Mouse (Mus musculus) heart, adult 2 months (tissue): ENCODE results near the gene S100a3. TPM values are rescaled to one million over a fixed set of nuclear protein-coding genes. Genes with fewer than 3 reads are reported as not detected.

Source experiments
- DNase-seq, 2 experiments: peaks; one replicate each; pipeline ENCODE4 v3.0.0; 2021
- H3K27ac ChIP-seq: fragments of 200-600 bp; 2 replicates; pipeline ENCODE4 v1.8.1; 2022
- H3K27me3 ChIP-seq: fragments of 200-500 bp; 2 replicates; pipeline ENCODE4 v1.6.1; 2012; ENCODE audit warnings: mild to moderate bottlenecking, low read length, inconsistent platforms, mixed read lengths; ENCODE audit not compliant: control insufficient read depth, insufficient read depth
- H3K36me3 ChIP-seq: fragments of 200-500 bp; 2 replicates; pipeline ENCODE4 v1.6.1; 2012; ENCODE audit warnings: low read length, inconsistent platforms; ENCODE audit not compliant: control insufficient read depth, insufficient read depth
- H3K4me1 ChIP-seq: fragments of 200-500 bp; 2 replicates; pipeline ENCODE4 v1.6.1; 2011; ENCODE audit warnings: low read length; ENCODE audit not compliant: control insufficient read depth, insufficient read depth
- H3K4me3 ChIP-seq: fragments of 200-600 bp; 2 replicates; pipeline ENCODE4 v1.8.1; 2022
- H3K79me2 ChIP-seq: fragments of 200-500 bp; replicated peaks from 2 replicates; pipeline ENCODE4 v1.6.1; 2012; ENCODE audit warnings: mild to moderate bottlenecking, inconsistent platforms, low read length, moderate library complexity, mixed read lengths; ENCODE audit not compliant: control insufficient read depth, insufficient read depth
- H3K9ac ChIP-seq: fragments of 200-500 bp; 2 replicates; pipeline ENCODE4 v1.6.1; 2012; ENCODE audit warnings: low read depth, mild to moderate bottlenecking, control low read depth, inconsistent platforms, low read length, mixed read lengths
- CTCF ChIP-seq: fragments of 200-600 bp; IDR thresholded peaks from 2 replicates; pipeline ENCODE4 v1.8.1; 2022; ENCODE audit warnings: antibody characterized with exemption, mild to moderate bottlenecking, moderate library complexity
- EP300 ChIP-seq: fragments of 200-500 bp; IDR thresholded peaks from 2 replicates; pipeline ENCODE4 v1.6.1; 2011; ENCODE audit warnings: low read depth, low read length, control low read depth; ENCODE audit not compliant: insufficient read depth
- POLR2A ChIP-seq: fragments of 200-500 bp; IDR thresholded peaks from 2 replicates; pipeline ENCODE4 v1.6.1; 2011; ENCODE audit warnings: mild to moderate bottlenecking, low read depth, low read length, control low read depth; ENCODE audit not compliant: insufficient read depth
- WGBS: fragments of 180-500 bp; shearing (Covaris S2); methylation state at CpG from one replicate; pipeline ENCODE4 v1.1.7; 2018; 5-methylcytosine and 5-hydroxymethylcytosine counted together
- intact Hi-C: fragments of 180-260 bp; cut with DNase I; formaldehyde crosslinking; loops from one replicate; pipeline ENCODE4 v1.15.1; 2025
- polyA plus RNA-seq: library from polyadenylated mRNA; depleted of rRNA; stranded (reverse); fragments of >200 nt; gene quantifications from 2 replicates; pipeline ENCODE4 v1.2.3, GENCODE M21; 2012
- total RNA-seq, 2 experiments: library from RNA; stranded (reverse); gene quantifications; 2 replicates each; pipeline ENCODE4 v1.2.3; 2021

The S100a3 gene
- total and polyA plus RNA-seq, 3 experiments, result 0.37 TPM; not detected in 2

DNA sequence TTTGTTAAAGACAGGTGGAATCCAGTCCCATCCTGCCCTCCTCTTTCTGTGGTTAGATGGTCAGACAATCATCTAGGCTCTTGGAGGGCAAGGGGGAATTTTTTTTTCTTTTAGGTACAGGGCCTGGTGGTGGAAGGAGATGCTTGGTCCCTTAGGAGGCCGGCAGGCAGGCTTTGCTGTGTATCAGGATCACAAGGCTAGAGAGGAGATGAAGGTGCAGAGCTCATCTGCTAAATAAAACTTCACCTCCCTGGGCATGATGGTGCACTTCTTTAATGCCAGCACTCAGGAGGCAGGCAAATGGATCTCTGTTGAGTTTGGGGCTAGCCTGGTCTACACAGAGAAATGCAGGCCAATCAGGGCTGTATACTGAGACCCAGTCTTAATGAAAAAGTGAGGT lies 55.5 kb downstream of the S100a3 start:
- H3K4me3 ChIP-seq, result no peak overlapping the region
- intact Hi-C loops, result loop anchor here (1.0 to 10.0 kb wide), 4 partner anchors 31 to 201 kb away; partner anchors contain the start of gene Snapin
- peaks cover 3% of the 10 kb centered on the region; the same call in 1 of the 2 replicates for H3K4me1 ChIP-seq
- H3K79me2 ChIP-seq, result no peaks in the 10 kb centered on the region
- no peaks in the 10 kb centered on the region for H3K36me3 ChIP-seq
- TF ChIP-seq EP300 (no peak), CTCF (no peak), POLR2A (no peak)
- WGBS, result 38% methylated on average over 1 of the region's 1 CpGs
- no peak for DNase-seq
- no peak overlapping the region for H3K27ac ChIP-seq
- H3K9ac ChIP-seq, result no peak overlapping the region
- no peaks in the 10 kb centered on the region for H3K27me3 ChIP-seq

- intact Hi-C loops, result loop anchor here (10.0 kb wide), 1 partner anchor 203 kb away; no protein-coding TSS in a partner anchor
- TF ChIP-seq EP300, result no peak
- no peak for TF ChIP-seq POLR2A
- peak; percentile 53 for TF ChIP-seq CTCF
- no peak overlapping the region for H3K9ac ChIP-seq
- H3K27ac ChIP-seq, result no peak overlapping the region
- no peaks in the 10 kb centered on the region for H3K36me3 ChIP-seq
- H3K4me3 ChIP-seq, result no peak overlapping the region
- WGBS, result 14% methylated on average over 1 of the region's 1 CpGs
- no peaks in the 10 kb centered on the region for H3K79me2 ChIP-seq
- DNase-seq, result no peak
- peaks cover 2% of the 10 kb centered on the region; the same call in 1 of the 2 replicates for H3K4me1 ChIP-seq
- no peaks in the 10 kb centered on the region for H3K27me3 ChIP-seq
These were observed 57.2 kb downstream of the S100a3 start for GRCm38 (mm10) chr3:90617586-90617985.

- intact Hi-C loops, result no loop called here
- no peak overlapping the region for H3K4me3 ChIP-seq
- WGBS, result 42% methylated on average over 7 of the region's 7 CpGs
These were observed 61.2 kb downstream of the S100a3 start for GRCm38 (mm10) chr3:90621552-90621951.

GRCm38 (mm10) chr3:90623435-90624071 lies 63.2 kb downstream of the S100a3 start:
- WGBS, result 14% methylated on average over 2 of the region's 2 CpGs
- intact Hi-C loops, result no loop called here
- no peaks in the 10 kb centered on the region for H3K79me2 ChIP-seq
- TF ChIP-seq CTCF (no peak), EP300 (no peak), POLR2A (no peak)
- H3K4me3 ChIP-seq, result no peak overlapping the region
- no peak overlapping the region for H3K27ac ChIP-seq
- no peaks in the 10 kb centered on the region for H3K27me3 ChIP-seq
- H3K36me3 ChIP-seq, result no peaks in the 10 kb centered on the region
- peaks cover 2% of the 10 kb centered on the region for H3K4me1 ChIP-seq
- H3K9ac ChIP-seq, result no peak overlapping the region
- DNase-seq, result peak; percentile 68 to 72

More at GRCm38 (mm10) chr3:90621552-90621951, 61.2 kb downstream of the S100a3 start:
- Histone ChIP-seq H3K79me2 (no peaks in the 10 kb centered on the region), H3K9ac (no peak overlapping the region), H3K27ac (no peak overlapping the region), H3K27me3 (no peaks in the 10 kb centered on the region), H3K4me1 (peaks cover 2% of the 10 kb centered on the region), H3K36me3 (no peaks in the 10 kb centered on the region)
- DNase-seq, result no peak
- no peak for TF ChIP-seq CTCF
- TF ChIP-seq POLR2A, result no peak

- intact Hi-C loops, result no loop called here
- no peak for DNase-seq
- no peak overlapping the region for H3K4me3 ChIP-seq
- H3K9ac ChIP-seq, result no peak overlapping the region
- WGBS, result 74% methylated on average over 5 of the region's 5 CpGs
- no peaks in the 10 kb centered on the region for H3K79me2 ChIP-seq
- no peak for TF ChIP-seq EP300
- no peak for TF ChIP-seq CTCF
- no peak for TF ChIP-seq POLR2A
- peaks cover 2% of the 10 kb centered on the region for H3K4me1 ChIP-seq
- H3K27me3 ChIP-seq, result no peaks in the 10 kb centered on the region
- no peaks in the 10 kb centered on the region for H3K36me3 ChIP-seq
- no peak overlapping the region for H3K27ac ChIP-seq
These were observed 65.1 kb downstream of the S100a3 start for GRCm38 (mm10) chr3:90625496-90625895.

GRCm38 (mm10) chr3:90626266-90627021 lies 66.1 kb downstream of the S100a3 start:
- H3K27me3 ChIP-seq, result no peaks in the 10 kb centered on the region
- WGBS, result 65% methylated on average over 9 of the region's 9 CpGs
- no peaks in the 10 kb centered on the region for H3K36me3 ChIP-seq
- H3K4me1 ChIP-seq, result peaks cover 2% of the 10 kb centered on the region
- no peak overlapping the region for H3K4me3 ChIP-seq
- no peak overlapping the region for H3K27ac ChIP-seq
- DNase-seq, result no peak
- TF ChIP-seq CTCF (no peak), EP300 (no peak), POLR2A (no peak)
- intact Hi-C loops, result no loop called here
- H3K9ac ChIP-seq, result no peak overlapping the region
- H3K79me2 ChIP-seq, result no peaks in the 10 kb centered on the region
